Comparison of ENCODE assay signal across 10 mouse cellular contexts in genomic region chr1:155564741-155565140, GRCm38 (mm10). TPM values are rescaled to one million over a fixed set of nuclear protein-coding genes. Genes with fewer than 3 reads are reported as not detected.
DNase-seq lines count a peak whose midpoint lies in the region; ATAC-seq and TF ChIP-seq lines count a peak whose summit lies in the region.
"Had no signal": no experiment of that assay in that cellular context is flagged by ENCODE, and none has a peak within 500 bp of the region (broad histone marks: within the 10 kb centered on the region; RNA-seq: fewer than 3 reads in every experiment).

No protein-coding gene starts in this region.

- peaks cover 6% of the 10 kb centered on the region for H3K36me3 ChIP-seq in hindbrain, embryonic 11.5 days (ENCODE audit: control insufficient read depth, insufficient read depth, low read length)
- peaks cover 17% of the 10 kb centered on the region for H3K36me3 ChIP-seq in hindbrain, embryonic 16.5 days (ENCODE audit: control insufficient read depth, insufficient read depth, low read length)
- H3K36me3 ChIP-seq in thymus, adult 2 months (ENCODE audit: control insufficient read depth, insufficient read depth, low read length) = peaks cover 12% of the 10 kb centered on the region
- peaks cover 8% of the 10 kb centered on the region; the same call in 1 of the 2 replicates for H3K36me3 ChIP-seq in hindbrain, postnatal 0 days (ENCODE audit: insufficient read depth, low read length)

- no peak overlapping the region for H3K27ac ChIP-seq in hindbrain, embryonic 11.5 days (ENCODE audit: low read depth, low read length)
- no peak overlapping the region for H3K27ac ChIP-seq in hindbrain, embryonic 16.5 days (ENCODE audit: low read depth, low read length)
- no peak overlapping the region for H3K27ac ChIP-seq in thymus, adult 2 months (ENCODE audit: control insufficient read depth, insufficient read depth, low read length)
- no peak overlapping the region for H3K27ac ChIP-seq in hindbrain, postnatal 0 days
- H3K27ac ChIP-seq: heart, embryonic 15.5 days had no signal

- H3K4me3 ChIP-seq in hindbrain, embryonic 11.5 days (ENCODE audit: low read depth, low read length) = no peak overlapping the region
- H3K4me3 ChIP-seq in hindbrain, embryonic 16.5 days (ENCODE audit: low read length) = no peak overlapping the region
- H3K4me3 ChIP-seq in thymus, adult 2 months (ENCODE audit: control insufficient read depth, insufficient read depth, low read length) = no peak overlapping the region
- no peak overlapping the region for H3K4me3 ChIP-seq in hindbrain, postnatal 0 days (ENCODE audit: low read length)
- H3K4me3 ChIP-seq: heart, embryonic 15.5 days; myocyte had no signal

- no peaks in the 10 kb centered on the region for H3K4me1 ChIP-seq in hindbrain, embryonic 11.5 days (replicated peaks; ENCODE audit: control insufficient read depth, insufficient read depth, low read length)
- H3K4me1 ChIP-seq in hindbrain, embryonic 16.5 days (ENCODE audit: control insufficient read depth, insufficient read depth, low read depth, low read length) = peaks cover 7% of the 10 kb centered on the region
- no peaks in the 10 kb centered on the region; the same call in none of the 2 replicates for H3K4me1 ChIP-seq in thymus, adult 2 months (replicated peaks; ENCODE audit: control insufficient read depth, insufficient read depth, low read length)
- H3K4me1 ChIP-seq in hindbrain, postnatal 0 days (ENCODE audit: insufficient read depth, low read length) = peaks cover 5% of the 10 kb centered on the region; the same call in 1 of the 2 replicates

- no peaks in the 10 kb centered on the region for H3K9me3 ChIP-seq in hindbrain, embryonic 11.5 days (ENCODE audit: control insufficient read depth, low read length)
- H3K9me3 ChIP-seq in hindbrain, embryonic 16.5 days (ENCODE audit: control insufficient read depth, low read length) = no peaks in the 10 kb centered on the region
- no peaks in the 10 kb centered on the region for H3K9me3 ChIP-seq in hindbrain, postnatal 0 days (ENCODE audit: low read length)
- H3K9me3 ChIP-seq: heart, embryonic 15.5 days had no signal

- TF ChIP-seq POLR2A in thymus, adult 2 months (IDR thresholded peaks at IDR 0.05; ENCODE audit: control insufficient read depth, extremely low read depth, insufficient read depth, low read length, poor library complexity) = no peak

- ATAC-seq in hindbrain, embryonic 11.5 days (ENCODE audit: low FRiP score) = no peak
- no peak for ATAC-seq in hindbrain, embryonic 16.5 days
- ATAC-seq in hindbrain, postnatal 0 days = no peak

- peak; percentile 79 for DNase-seq in hindbrain, embryonic 11.5 days (ENCODE audit: low spot score)
- DNase-seq in thymus, adult 2 months = peak; percentile 30
- no peak for DNase-seq in thymus, adult 18-20 months
- peak; percentile 20 to 47 for DNase-seq in adrenal gland, postnatal 36 days
- DNase-seq in hindbrain, postnatal 0 days (ENCODE audit: low spot score) = peak; percentile 75
- peak; percentile 64 for DNase-seq in retina, postnatal 7 days (ENCODE audit: low read depth, low spot score)
- DNase-seq in yolk sac, embryonic 10.5 days (ENCODE audit: low spot score) = no peak

- no peaks in the 10 kb centered on the region for H3K27me3 ChIP-seq in hindbrain, embryonic 11.5 days (ENCODE audit: control insufficient read depth, insufficient read depth, low read length)
- H3K27me3 ChIP-seq in hindbrain, embryonic 16.5 days (replicated peaks; ENCODE audit: control insufficient read depth, insufficient read depth, low read length) = no peaks in the 10 kb centered on the region
- H3K27me3 ChIP-seq in thymus, adult 2 months (ENCODE audit: control insufficient read depth, insufficient read depth, low read length) = no peaks in the 10 kb centered on the region
- H3K27me3 ChIP-seq in hindbrain, postnatal 0 days (ENCODE audit: insufficient read depth, low read length) = no peaks in the 10 kb centered on the region
- H3K27me3 ChIP-seq: heart, embryonic 15.5 days had no signal

- no peak overlapping the region for H3K4me2 ChIP-seq in hindbrain, embryonic 11.5 days (replicated peaks; ENCODE audit: low read depth, low read length)
- no peak overlapping the region for H3K4me2 ChIP-seq in hindbrain, embryonic 16.5 days (ENCODE audit: low read length)
- no peak overlapping the region for H3K4me2 ChIP-seq in hindbrain, postnatal 0 days (ENCODE audit: low read depth, low read length)
- H3K4me2 ChIP-seq: heart, embryonic 15.5 days had no signal

- H3K9ac ChIP-seq in hindbrain, embryonic 11.5 days (ENCODE audit: low read depth, low read length) = no peak overlapping the region
- no peak overlapping the region for H3K9ac ChIP-seq in hindbrain, embryonic 16.5 days (ENCODE audit: low read depth, low read length)
- no peak overlapping the region for H3K9ac ChIP-seq in hindbrain, postnatal 0 days (replicated peaks; ENCODE audit: low read length)
- H3K9ac ChIP-seq: heart, embryonic 15.5 days had no signal

- TF ChIP-seq CTCF in thymus, adult 2 months (IDR thresholded peaks at IDR 0.05; ENCODE audit: borderline replicate concordance, control insufficient read depth, extremely low read depth, insufficient read depth, low read length, poor library complexity) = no peak
- peak; percentile 71 for TF ChIP-seq CTCF in hindbrain, postnatal 0 days (IDR thresholded peaks at IDR 0.05; ENCODE audit: low read depth)

- WGBS in hindbrain, embryonic 11.5 days = 31% methylated on average over 3 of the region's 3 CpGs
- 16% methylated on average over 3 of the region's 3 CpGs for WGBS in hindbrain, embryonic 16.5 days
- 35% methylated on average over 3 of the region's 3 CpGs for WGBS in thymus, adult 2 months
- 23% methylated on average over 3 of the region's 3 CpGs for WGBS in hindbrain, postnatal 0 days

RNA-seq across cellular contexts. Expression of gene Acbd6, which starts 6.8 kb away (rescaled TPM):
- 70.9 and 79.9 TPM in 2 replicates for polyA plus RNA-seq in hindbrain, embryonic 11.5 days (2014; fragmentation: Nextera tagmentation; extraction: Ambion mirVana)
- polyA plus RNA-seq in hindbrain, embryonic 16.5 days (2015; fragmentation: Nextera tagmentation; extraction: Ambion mirVana) = 85.7 and 101 TPM in 2 replicates
- polyA plus RNA-seq in thymus, adult 2 months (2012; rRNA removed) = 164 and 317 TPM in 2 replicates
- total RNA-seq in adrenal gland, postnatal 36 days (2021) = 10 to 100 TPM; 67.2 to 75.2 TPM
- total RNA-seq in hindbrain, postnatal 0 days (2014; rRNA removed) = 119 and 142 TPM in 2 replicates
- polyA plus RNA-seq in hindbrain, postnatal 0 days (2015; fragmentation: Nextera tagmentation; extraction: Ambion mirVana) = 117 and 118 TPM in 2 replicates

Comparison
In these comparisons a context has a peak if more than half of its experiments do, and no peak if none do; other contexts are left out.
1. DNase-seq: peak in hindbrain, embryonic 11.5 days (single experiment), thymus, adult 2 months (single experiment), adrenal gland, postnatal 36 days (2 of 2), hindbrain, postnatal 0 days (single experiment) and retina, postnatal 7 days (single experiment); none in thymus, adult 18-20 months (0 of 2) and yolk sac, embryonic 10.5 days (single experiment).